Mouse (Mus musculus): ENCODE data around the gene Kcnh6. TPM values are rescaled to one million over a fixed set of nuclear protein-coding genes. Genes with fewer than 3 reads are reported as not detected.

Gene Kcnh6
- polyA plus RNA-seq (2014; fragmentation: Nextera tagmentation; extraction: Ambion mirVana): 0.46 and 0.75 TPM in 2 replicates

- Histone ChIP-seq H3K27ac (ENCODE audit: low read depth, low read length) (no peak within 1 kb of the TSS), H3K27me3 (ENCODE audit: control insufficient read depth, insufficient read depth, low read length) (no peaks in the 10 kb centered on the region), H3K4me1 (replicated peaks; ENCODE audit: control insufficient read depth, insufficient read depth, low read length) (no peaks in the 10 kb centered on the region; the same call in 1 of the 2 replicates), H3K4me2 (replicated peaks; ENCODE audit: low read depth, low read length) (peak within 1 kb of the TSS; percentile 47), H3K9ac (ENCODE audit: low read depth, low read length) (no peak within 1 kb of the TSS), H3K4me3 (ENCODE audit: low read depth, low read length) (no peak within 1 kb of the TSS), H3K36me3 (ENCODE audit: control insufficient read depth, insufficient read depth, low read length) (no peaks in the 10 kb centered on the region), H3K9me3 (ENCODE audit: control insufficient read depth, low read length) (no peaks in the 10 kb centered on the region)
- no peak for ATAC-seq (ENCODE audit: low FRiP score)
- peak; percentile 81 for DNase-seq (ENCODE audit: low spot score)
- WGBS: 0% methylated on average over 18 of the region's 25 CpGs
These were observed at the start of gene Kcnh6 for GRCm38 (mm10) chr11:106007821-106008220. TSS of gene Kcnh6 (plus strand) at chr11:106008124.

GRCm38 (mm10) chr11:105958566-105958965 lies 49.4 kb upstream of the Kcnh6 start:
- no peaks in the 10 kb centered on the region for H3K27me3 ChIP-seq (ENCODE audit: control insufficient read depth, insufficient read depth, low read length)
- ATAC-seq (ENCODE audit: low FRiP score) (no peak), DNase-seq (ENCODE audit: low spot score) (no peak)
- no peaks in the 10 kb centered on the region for H3K4me1 ChIP-seq (replicated peaks; ENCODE audit: control insufficient read depth, insufficient read depth, low read length)
- no peak overlapping the region for H3K4me3 ChIP-seq (ENCODE audit: low read depth, low read length)
- H3K9ac ChIP-seq (ENCODE audit: low read depth, low read length): no peak overlapping the region
- H3K36me3 ChIP-seq (ENCODE audit: control insufficient read depth, insufficient read depth, low read length): no peaks in the 10 kb centered on the region
- no peak overlapping the region for H3K27ac ChIP-seq (ENCODE audit: low read depth, low read length)
- H3K9me3 ChIP-seq (ENCODE audit: control insufficient read depth, low read length): no peaks in the 10 kb centered on the region
- 70% methylated on average over 1 of the region's 1 CpGs for WGBS
- no peak overlapping the region for H3K4me2 ChIP-seq (replicated peaks; ENCODE audit: low read depth, low read length)

- DNase-seq (ENCODE audit: low spot score) (no peak), ATAC-seq (ENCODE audit: low FRiP score) (no peak)
- no peaks in the 10 kb centered on the region for H3K9me3 ChIP-seq (ENCODE audit: control insufficient read depth, low read length)
- H3K9ac ChIP-seq (ENCODE audit: low read depth, low read length): no peak overlapping the region
- no peak overlapping the region for H3K4me3 ChIP-seq (ENCODE audit: low read depth, low read length)
- H3K27me3 ChIP-seq (ENCODE audit: control insufficient read depth, insufficient read depth, low read length): no peaks in the 10 kb centered on the region
- H3K4me2 ChIP-seq (replicated peaks; ENCODE audit: low read depth, low read length): no peak overlapping the region
- no peak overlapping the region for H3K27ac ChIP-seq (ENCODE audit: low read depth, low read length)
- H3K4me1 ChIP-seq (replicated peaks; ENCODE audit: control insufficient read depth, insufficient read depth, low read length): no peaks in the 10 kb centered on the region
- 55% methylated on average over 17 of the region's 17 CpGs for WGBS
- no peaks in the 10 kb centered on the region for H3K36me3 ChIP-seq (ENCODE audit: control insufficient read depth, insufficient read depth, low read length)
These were observed 48.6 kb upstream of the Kcnh6 start for GRCm38 (mm10) chr11:105959355-105959754.

- H3K4me3 ChIP-seq (ENCODE audit: low read depth, low read length): no peak overlapping the region
- peaks cover 25% of the 10 kb centered on the region for H3K27me3 ChIP-seq (ENCODE audit: control insufficient read depth, insufficient read depth, low read length)
- H3K36me3 ChIP-seq (ENCODE audit: control insufficient read depth, insufficient read depth, low read length): no peaks in the 10 kb centered on the region
- DNase-seq (ENCODE audit: low spot score) (peak; percentile 25), ATAC-seq (ENCODE audit: low FRiP score) (no peak)
- WGBS: 65% methylated on average over 5 of the region's 5 CpGs
- H3K9ac ChIP-seq (ENCODE audit: low read depth, low read length): no peak overlapping the region
- no peak overlapping the region for H3K4me2 ChIP-seq (replicated peaks; ENCODE audit: low read depth, low read length)
- no peak overlapping the region for H3K27ac ChIP-seq (ENCODE audit: low read depth, low read length)
- peaks cover 6% of the 10 kb centered on the region for H3K4me1 ChIP-seq (replicated peaks; ENCODE audit: control insufficient read depth, insufficient read depth, low read length)
- H3K9me3 ChIP-seq (ENCODE audit: control insufficient read depth, low read length): no peaks in the 10 kb centered on the region
These were observed 43.2 kb upstream of the Kcnh6 start for GRCm38 (mm10) chr11:105964691-105965090.

- peaks cover 6% of the 10 kb centered on the region for H3K4me1 ChIP-seq (replicated peaks; ENCODE audit: control insufficient read depth, insufficient read depth, low read length)
- 74% methylated on average over 4 of the region's 4 CpGs for WGBS
- H3K4me2 ChIP-seq (replicated peaks; ENCODE audit: low read depth, low read length): no peak overlapping the region
- no peak for ATAC-seq (ENCODE audit: low FRiP score)
- no peaks in the 10 kb centered on the region for H3K36me3 ChIP-seq (ENCODE audit: control insufficient read depth, insufficient read depth, low read length)
- H3K9ac ChIP-seq (ENCODE audit: low read depth, low read length): no peak overlapping the region
- no peak for DNase-seq (ENCODE audit: low spot score)
- no peak overlapping the region for H3K4me3 ChIP-seq (ENCODE audit: low read depth, low read length)
- no peak overlapping the region for H3K27ac ChIP-seq (ENCODE audit: low read depth, low read length)
- H3K9me3 ChIP-seq (ENCODE audit: control insufficient read depth, low read length): no peaks in the 10 kb centered on the region
- peaks cover 25% of the 10 kb centered on the region for H3K27me3 ChIP-seq (ENCODE audit: control insufficient read depth, insufficient read depth, low read length)
These were observed 41.6 kb upstream of the Kcnh6 start for GRCm38 (mm10) chr11:105966288-105966687.

- H3K27me3 ChIP-seq (ENCODE audit: control insufficient read depth, insufficient read depth, low read length): peaks cover 25% of the 10 kb centered on the region
- H3K27ac ChIP-seq (ENCODE audit: low read depth, low read length): no peak within 1 kb of the TSS
- ATAC-seq (ENCODE audit: low FRiP score) (peak; percentile 81), DNase-seq (ENCODE audit: low spot score) (peak; percentile 59)
- under 1% methylated on average over 60 of the region's 76 CpGs for WGBS
- H3K4me3 ChIP-seq (ENCODE audit: low read depth, low read length): peak within 1 kb of the TSS; percentile 54
- H3K4me2 ChIP-seq (replicated peaks; ENCODE audit: low read depth, low read length): peak within 1 kb of the TSS; percentile 99
- no peaks in the 10 kb centered on the region for H3K9me3 ChIP-seq (ENCODE audit: control insufficient read depth, low read length)
- peaks cover 6% of the 10 kb centered on the region for H3K4me1 ChIP-seq (replicated peaks; ENCODE audit: control insufficient read depth, insufficient read depth, low read length)
- no peaks in the 10 kb centered on the region for H3K36me3 ChIP-seq (ENCODE audit: control insufficient read depth, insufficient read depth, low read length)
- H3K9ac ChIP-seq (ENCODE audit: low read depth, low read length): peak within 1 kb of the TSS; percentile 55
These were observed 40.0 kb upstream of the Kcnh6 start, which contains the start of gene Ace for GRCm38 (mm10) chr11:105967741-105968574. TSS of gene Ace (plus strand) at chr11:105967945.

- Histone ChIP-seq H3K4me1 (replicated peaks; ENCODE audit: control insufficient read depth, insufficient read depth, low read length) (peaks cover 6% of the 10 kb centered on the region), H3K27ac (ENCODE audit: low read depth, low read length) (no peak overlapping the region), H3K36me3 (ENCODE audit: control insufficient read depth, insufficient read depth, low read length) (no peaks in the 10 kb centered on the region), H3K4me3 (ENCODE audit: low read depth, low read length) (no peak overlapping the region), H3K27me3 (ENCODE audit: control insufficient read depth, insufficient read depth, low read length) (peaks cover 25% of the 10 kb centered on the region), H3K9ac (ENCODE audit: low read depth, low read length) (no peak overlapping the region), H3K4me2 (replicated peaks; ENCODE audit: low read depth, low read length) (no peak overlapping the region), H3K9me3 (ENCODE audit: control insufficient read depth, low read length) (no peaks in the 10 kb centered on the region)
- 48% methylated on average over 10 of the region's 10 CpGs for WGBS
- no peak for DNase-seq (ENCODE audit: low spot score)
- no peak for ATAC-seq (ENCODE audit: low FRiP score)
These were observed 39.0 kb upstream of the Kcnh6 start for GRCm38 (mm10) chr11:105968948-105969347.

GRCm38 (mm10) chr11:105969516-105969915 lies 38.4 kb upstream of the Kcnh6 start:
- Histone ChIP-seq H3K4me1 (replicated peaks; ENCODE audit: control insufficient read depth, insufficient read depth, low read length) (peaks cover 6% of the 10 kb centered on the region), H3K4me3 (ENCODE audit: low read depth, low read length) (no peak overlapping the region), H3K27ac (ENCODE audit: low read depth, low read length) (no peak overlapping the region), H3K27me3 (ENCODE audit: control insufficient read depth, insufficient read depth, low read length) (peaks cover 25% of the 10 kb centered on the region), H3K4me2 (replicated peaks; ENCODE audit: low read depth, low read length) (no peak overlapping the region), H3K9ac (ENCODE audit: low read depth, low read length) (no peak overlapping the region), H3K36me3 (ENCODE audit: control insufficient read depth, insufficient read depth, low read length) (no peaks in the 10 kb centered on the region), H3K9me3 (ENCODE audit: control insufficient read depth, low read length) (no peaks in the 10 kb centered on the region)
- WGBS: 79% methylated on average over 1 of the region's 1 CpGs
- DNase-seq (ENCODE audit: low spot score) (no peak), ATAC-seq (ENCODE audit: low FRiP score) (no peak)

- Histone ChIP-seq H3K9me3 (ENCODE audit: control insufficient read depth, low read length) (no peaks in the 10 kb centered on the region), H3K4me3 (ENCODE audit: low read depth, low read length) (no peak overlapping the region), H3K36me3 (ENCODE audit: control insufficient read depth, insufficient read depth, low read length) (no peaks in the 10 kb centered on the region), H3K27ac (ENCODE audit: low read depth, low read length) (no peak overlapping the region), H3K27me3 (ENCODE audit: control insufficient read depth, insufficient read depth, low read length) (peaks cover 1% of the 10 kb centered on the region; the same call in 1 of the 2 replicates), H3K4me1 (replicated peaks; ENCODE audit: control insufficient read depth, insufficient read depth, low read length) (no peaks in the 10 kb centered on the region), H3K9ac (ENCODE audit: low read depth, low read length) (no peak overlapping the region), H3K4me2 (replicated peaks; ENCODE audit: low read depth, low read length) (no peak overlapping the region)
- ATAC-seq (ENCODE audit: low FRiP score) (no peak), DNase-seq (ENCODE audit: low spot score) (no peak)
- 94% methylated on average over 6 of the region's 6 CpGs for WGBS
These were observed 33.3 kb upstream of the Kcnh6 start for GRCm38 (mm10) chr11:105974593-105974992.
